Mouse (Mus musculus) liver, adult 2 months (tissue): ENCODE measurements around the gene Whamm. TPM values are rescaled to one million over a fixed set of nuclear protein-coding genes. Genes with fewer than 3 reads are reported as not detected.

ENCODE experiments used
- DNase-seq: peaks from one replicate; pipeline ENCODE4 v3.0.0-alpha.2; 2011; ENCODE audit warnings: low read depth, low spot score; ENCODE audit errors: extremely low read depth
- H3K27ac ChIP-seq: fragments of 200-500 bp; replicated peaks from 2 replicates; pipeline ENCODE4 v1.5.1; 2012; ENCODE audit warnings: low read depth, mild to moderate bottlenecking, control low read depth, inconsistent platforms, low read length; ENCODE audit not compliant: insufficient read depth
- H3K27me3 ChIP-seq: fragments of 200-500 bp; 2 replicates; pipeline ENCODE4 v1.6.1; 2012; ENCODE audit warnings: mild to moderate bottlenecking, moderate library complexity, low read length, inconsistent platforms; ENCODE audit not compliant: control insufficient read depth, insufficient read depth
- H3K36me3 ChIP-seq: fragments of 200-500 bp; 2 replicates; pipeline ENCODE4 v1.6.1; 2012; ENCODE audit warnings: low read length, inconsistent platforms; ENCODE audit not compliant: control insufficient read depth, insufficient read depth
- H3K4me1 ChIP-seq: fragments of 200-500 bp; 2 replicates; pipeline ENCODE4 v1.6.1; 2011; ENCODE audit warnings: low read length; ENCODE audit not compliant: control insufficient read depth, insufficient read depth
- H3K4me3 ChIP-seq: fragments of 200-500 bp; 2 replicates; pipeline ENCODE4 v1.5.1; 2011; ENCODE audit warnings: low read depth, mild to moderate bottlenecking, control low read depth, low read length, moderate library complexity; ENCODE audit not compliant: insufficient read depth
- H3K79me2 ChIP-seq: fragments of 200-500 bp; 2 replicates; pipeline ENCODE4 v1.6.1; 2012; ENCODE audit warnings: inconsistent platforms, mild to moderate bottlenecking, low read length, moderate library complexity; ENCODE audit not compliant: control insufficient read depth, insufficient read depth
- H3K9ac ChIP-seq: fragments of 200-500 bp; 2 replicates; pipeline ENCODE4 v1.6.1; 2012; ENCODE audit warnings: low read depth, mild to moderate bottlenecking, control low read depth, inconsistent platforms, low read length
- CTCF ChIP-seq: fragments of 200-500 bp; IDR thresholded peaks from 2 replicates; pipeline ENCODE4 v1.5.1; 2011; ENCODE audit warnings: low read depth, low read length, control low read depth
- POLR2A ChIP-seq: fragments of 200-500 bp; IDR thresholded peaks from 2 replicates; pipeline ENCODE4 v1.6.1; 2011; ENCODE audit warnings: low read length, control low read depth; ENCODE audit not compliant: insufficient read depth; ENCODE audit errors: extremely low read depth
- WGBS: fragments of 180-500 bp; shearing (Covaris S2); methylation state at CpG from one replicate; pipeline ENCODE4 v1.1.7; 2018; 5-methylcytosine and 5-hydroxymethylcytosine counted together
- polyA plus RNA-seq: library from polyadenylated mRNA; depleted of rRNA; stranded (reverse); fragments of >200 nt; gene quantifications from 2 replicates; pipeline ENCODE4 v1.2.3, GENCODE M21; 2012; rRNA removed
- total RNA-seq: library from RNA; depleted of rRNA; stranded (reverse); fragments of >200 nt; gene quantifications from 2 replicates; pipeline ENCODE4 v1.2.3, GENCODE M21; 2014; rRNA removed

The Whamm gene
- total RNA-seq = 20.7 and 25.4 TPM in 2 replicates
- 35.1 and 44.6 TPM in 2 replicates for polyA plus RNA-seq

- TF ChIP-seq CTCF (peak; percentile 25; the same call in 1 of the 2 replicates), POLR2A (peak; percentile 99)
- Histone ChIP-seq H3K4me1 (peaks cover 18% of the 10 kb centered on the region), H3K9ac (peak within 1 kb of the TSS; percentile 100), H3K4me3 (peak within 1 kb of the TSS; percentile 89), H3K36me3 (peaks cover 16% of the 10 kb centered on the region), H3K27ac (peak within 1 kb of the TSS; percentile 93), H3K27me3 (no peaks in the 10 kb centered on the region), H3K79me2 (peaks cover 34% of the 10 kb centered on the region)
- under 1% methylated on average over 96 of the region's 96 CpGs for WGBS
- DNase-seq = peak; percentile 95
Measured at GRCm38 (mm10) chr7:81571108-81571940, at the start of gene Whamm. Gene Whamm (plus strand): TSS chr7:81571266.

- H3K9ac ChIP-seq = peak overlapping the region; percentile 89
- peak; percentile 87 for DNase-seq
- TF ChIP-seq CTCF (no peak), POLR2A (peak; percentile 89)
- peaks cover 5% of the 10 kb centered on the region; the same call in 1 of the 2 replicates for H3K36me3 ChIP-seq
- peaks cover 12% of the 10 kb centered on the region for H3K4me1 ChIP-seq
- peaks cover 10% of the 10 kb centered on the region; the same call in 1 of the 2 replicates for H3K79me2 ChIP-seq
- peak overlapping the region; percentile 91 for H3K4me3 ChIP-seq
- peak overlapping the region; percentile 87 for H3K27ac ChIP-seq
- under 1% methylated on average over 31 of the region's 31 CpGs for WGBS
- H3K27me3 ChIP-seq = no peaks in the 10 kb centered on the region
Measured at GRCm38 (mm10) chr7:81523008-81523662, 47.9 kb upstream of the Whamm start.

- Histone ChIP-seq H3K27ac (peak overlapping the region; percentile 74), H3K27me3 (no peaks in the 10 kb centered on the region), H3K36me3 (peaks cover 5% of the 10 kb centered on the region; the same call in 1 of the 2 replicates), H3K9ac (peak overlapping the region; percentile 57), H3K4me1 (peaks cover 12% of the 10 kb centered on the region), H3K79me2 (peaks cover 10% of the 10 kb centered on the region; the same call in 1 of the 2 replicates), H3K4me3 (peak overlapping the region; percentile 91)
- TF ChIP-seq CTCF (no peak), POLR2A (no peak)
- DNase-seq = no peak
- WGBS = 1% methylated on average over 13 of the region's 13 CpGs
Measured at GRCm38 (mm10) chr7:81523663-81524017, 47.4 kb upstream of the Whamm start.

GRCm38 (mm10) chr7:81528918-81529317 is 42.1 kb upstream of the Whamm start:
- Histone ChIP-seq H3K36me3 (peaks cover 44% of the 10 kb centered on the region), H3K4me1 (peaks cover 4% of the 10 kb centered on the region), H3K9ac (no peak overlapping the region), H3K4me3 (no peak overlapping the region), H3K79me2 (peaks cover 9% of the 10 kb centered on the region; the same call in 1 of the 2 replicates), H3K27me3 (no peaks in the 10 kb centered on the region), H3K27ac (no peak overlapping the region)
- DNase-seq = no peak
- TF ChIP-seq CTCF = no peak
- TF ChIP-seq POLR2A = no peak
- 90% methylated on average over 8 of the region's 8 CpGs for WGBS

GRCm38 (mm10) chr7:81531462-81531861 is 39.6 kb upstream of the Whamm start:
- peaks cover 50% of the 10 kb centered on the region for H3K36me3 ChIP-seq
- H3K79me2 ChIP-seq = no peaks in the 10 kb centered on the region; the same call in 1 of the 2 replicates
- TF ChIP-seq CTCF (no peak), POLR2A (no peak)
- no peaks in the 10 kb centered on the region for H3K4me1 ChIP-seq
- no peak overlapping the region for H3K27ac ChIP-seq
- H3K27me3 ChIP-seq = no peaks in the 10 kb centered on the region
- DNase-seq = no peak
- no peak overlapping the region for H3K9ac ChIP-seq
- WGBS = 87% methylated on average over 1 of the region's 1 CpGs
- H3K4me3 ChIP-seq = no peak overlapping the region

GRCm38 (mm10) chr7:81536478-81536877 is 34.6 kb upstream of the Whamm start:
- no peak for DNase-seq
- Histone ChIP-seq H3K4me1 (no peaks in the 10 kb centered on the region), H3K4me3 (no peak overlapping the region), H3K36me3 (peaks cover 27% of the 10 kb centered on the region), H3K9ac (no peak overlapping the region), H3K79me2 (no peaks in the 10 kb centered on the region), H3K27ac (no peak overlapping the region), H3K27me3 (no peaks in the 10 kb centered on the region)
- WGBS = 93% methylated on average over 4 of the region's 4 CpGs
- TF ChIP-seq CTCF (no peak), POLR2A (no peak)
